Mouse (Mus musculus) left cerebral cortex, postnatal 4 days (tissue): ENCODE measurements around the gene Gys1. TPM values are rescaled to one million over a fixed set of nuclear protein-coding genes. Genes with fewer than 3 reads are reported as not detected.

Source experiments
- microRNA-seq: library from miRNA; unstranded; fragments of <30 nt; microRNA quantifications from one replicate; pipeline ENCODE4 v1.2.0, GENCODE M21; 2022
- total RNA-seq, 2 experiments: library from RNA; stranded (reverse); gene quantifications; 2 replicates each; pipeline ENCODE4 v1.2.3; 2021

Gene Gys1
- total RNA-seq, 2 experiments from 2014 or later: 17.8 to 18.7 TPM

Small RNA genes within 50 kb of the gene (microRNA-seq; reads per million reads assigned to microRNA genes)
- not detected for gene Gm22133

Other genes starting within 250 kb of the Gys1 start
- gene Ccdc155, start 230.0 kb upstream of the Gys1 start, total RNA-seq: 1 to 10 TPM; 1.1 to 1.9 TPM
- gene Dkkl1, start 222.7 kb upstream of the Gys1 start, total RNA-seq: 10 to 100 TPM; 14.5 to 18.3 TPM
- gene Tead2, start 219.1 kb upstream of the Gys1 start, total RNA-seq: 10 to 100 TPM; 15.1 to 17.6 TPM
- gene Cd37, start 195.7 kb upstream of the Gys1 start, total RNA-seq: 1 to 10 TPM; 2.5 to 2.6 TPM
- 1 to 10 TPM; 1.2 to 1.8 TPM for gene Slc6a16, start 193.8 kb upstream of the Gys1 start, total RNA-seq
- gene Slc6a21, start 157.3 kb upstream of the Gys1 start, total RNA-seq: not detected
- gene Trpm4, start 101.1 kb upstream of the Gys1 start, total RNA-seq: 10 to 100 TPM; 32.1 to 33.8 TPM
- gene Hrc, start 99.6 kb upstream of the Gys1 start, total RNA-seq: under 1 TPM; 0.36 to 0.38 TPM
- 100 to 1,000 TPM; 106 to 108 TPM for gene Ppfia3, start 67.8 kb upstream of the Gys1 start, total RNA-seq
- 10 to 100 TPM; 60.4 to 68.3 TPM for gene Lin7b, start 64.3 kb upstream of the Gys1 start, total RNA-seq
- gene Snrnp70, start 39.1 kb upstream of the Gys1 start, total RNA-seq: 100 to 1,000 TPM; 453 to 460 TPM
- under 1 TPM in 1 of 2 experiments, not detected in 1; 0.16 TPM for gene Kcna7, start 29.2 kb upstream of the Gys1 start, total RNA-seq
- gene Ntf5, start 21.1 kb upstream of the Gys1 start, total RNA-seq: under 1 TPM in 1 of 2 experiments, not detected in 1; 0.30 TPM
- not detected for gene Lhb, start 14.0 kb upstream of the Gys1 start, total RNA-seq
- gene Ruvbl2, start 3.3 kb downstream of the Gys1 start, total RNA-seq: 10 to 100 TPM; 54.2 to 60.3 TPM
- gene Ftl1, start 25.0 kb downstream of the Gys1 start, total RNA-seq: 100 to 1,000 TPM; 708 to 725 TPM
- gene Bax, start 32.1 kb downstream of the Gys1 start, total RNA-seq: 100 to 1,000 TPM; 116 to 119 TPM
- gene Tulp2, start 47.0 kb downstream of the Gys1 start, total RNA-seq: under 1 TPM; 0.22 to 0.24 TPM
- gene Gm45808, start 52.0 kb downstream of the Gys1 start, total RNA-seq: not detected
- gene Dhdh, start 54.0 kb downstream of the Gys1 start, total RNA-seq: 1 to 10 TPM; 2.6 to 3.2 TPM
- 100 to 1,000 TPM; 110 to 116 TPM for gene Nucb1, start 75.6 kb downstream of the Gys1 start, total RNA-seq
- gene Ppp1r15a, start 91.4 kb downstream of the Gys1 start, total RNA-seq: 10 to 100 TPM; 19.0 to 24.6 TPM
- gene Plekha4, start 91.5 kb downstream of the Gys1 start, total RNA-seq: 1 to 10 TPM in 1 of 2 experiments, under 1 TPM in 1; 0.90 to 2.7 TPM
- gene Hsd17b14, start 120.0 kb downstream of the Gys1 start, total RNA-seq: not detected
- gene Bcat2, start 135.3 kb downstream of the Gys1 start, total RNA-seq: 10 to 100 TPM; 22.9 to 25.3 TPM
- not detected for gene Fgf21, start 180.6 kb downstream of the Gys1 start, total RNA-seq
- gene Fut1, start 182.4 kb downstream of the Gys1 start, total RNA-seq: under 1 TPM in 1 of 2 experiments, not detected in 1; 0.14 TPM
- under 1 TPM in 1 of 2 experiments, not detected in 1; 0.20 TPM for gene Izumo1, start 187.0 kb downstream of the Gys1 start, total RNA-seq
- gene Rasip1, start 192.6 kb downstream of the Gys1 start, total RNA-seq: 10 to 100 TPM; 23.5 to 25.1 TPM
- 1 to 10 TPM; 1.7 to 2.6 TPM for gene Mamstr, start 205.1 kb downstream of the Gys1 start, total RNA-seq
- not detected for gene Fut2, start 231.6 kb downstream of the Gys1 start, total RNA-seq
- gene Ntn5, start 249.2 kb downstream of the Gys1 start, total RNA-seq: under 1 TPM in 1 of 2 experiments, not detected in 1; 0.34 TPM